Mouse (Mus musculus) heart, embryonic 11.5 days (tissue): ENCODE measurements around the gene Nrl. TPM values are rescaled to one million over a fixed set of nuclear protein-coding genes. Genes with fewer than 3 reads are reported as not detected.

Experiments
- ATAC-seq: fragments of 200-750 bp; cut with Nextera tagmentation; replicated peaks from 2 replicates; pipeline ENCODE4 v1.8.0; 2017; ENCODE audit warnings: moderate library complexity; ENCODE audit not compliant: insufficient number of reproducible peaks, low FRiP score, low TSS enrichment
- H3K27ac ChIP-seq: fragments of 300-500 bp; sonication (generic); 2 replicates; pipeline ENCODE4 v1.5.1; 2014; ENCODE audit warnings: mild to moderate bottlenecking, low read depth, low read length
- H3K27me3 ChIP-seq: fragments of 300-500 bp; sonication (generic); 2 replicates; pipeline ENCODE4 v1.6.1; 2014; ENCODE audit warnings: mild to moderate bottlenecking, low read length, mixed read lengths; ENCODE audit not compliant: control insufficient read depth, insufficient read depth
- H3K36me3 ChIP-seq: fragments of 300-500 bp; sonication (generic); 2 replicates; pipeline ENCODE4 v1.6.1; 2014; ENCODE audit warnings: mild to moderate bottlenecking, low read length, moderate library complexity, mixed read lengths; ENCODE audit not compliant: control insufficient read depth, insufficient read depth
- H3K4me1 ChIP-seq: fragments of 300-500 bp; sonication (generic); 2 replicates; pipeline ENCODE4 v1.6.1; 2014; ENCODE audit warnings: low read length; ENCODE audit not compliant: control insufficient read depth, insufficient read depth
- H3K4me2 ChIP-seq: fragments of 300-500 bp; sonication (generic); 2 replicates; pipeline ENCODE4 v1.6.1; 2014; ENCODE audit warnings: mild to moderate bottlenecking, moderate library complexity
- H3K4me3 ChIP-seq: fragments of 300-500 bp; sonication (generic); 2 replicates; pipeline ENCODE4 v1.5.1; 2014; ENCODE audit warnings: low read depth, low read length
- H3K9ac ChIP-seq: fragments of 300-500 bp; sonication (generic); 2 replicates; pipeline ENCODE4 v1.6.1; 2014; ENCODE audit warnings: mild to moderate bottlenecking, low read depth, low read length, moderate library complexity
- H3K9me3 ChIP-seq: fragments of 300-500 bp; sonication (generic); replicated peaks from 2 replicates; pipeline ENCODE4 v1.6.1; 2016; ENCODE audit warnings: low read length; ENCODE audit not compliant: control insufficient read depth
- WGBS: fragments of 180-500 bp; shearing (Covaris S2); extraction: QIAGEN DNeasy Blood & Tissue Kit; methylation state at CpG from one replicate; pipeline ENCODE4 v1.1.7; 2014; ENCODE audit not compliant: insufficient replicate concordance; 5-methylcytosine and 5-hydroxymethylcytosine counted together
- polyA plus RNA-seq: library from polyadenylated mRNA; unstranded; fragments of >200 nt; fragmentation: Nextera tagmentation; extraction: Ambion mirVana; gene quantifications from 2 replicates; pipeline ENCODE4 v1.2.1, GENCODE M21; 2014

Nrl gene
- polyA plus RNA-seq, 1 experiment from 2014 or later, result not detected

DNA sequence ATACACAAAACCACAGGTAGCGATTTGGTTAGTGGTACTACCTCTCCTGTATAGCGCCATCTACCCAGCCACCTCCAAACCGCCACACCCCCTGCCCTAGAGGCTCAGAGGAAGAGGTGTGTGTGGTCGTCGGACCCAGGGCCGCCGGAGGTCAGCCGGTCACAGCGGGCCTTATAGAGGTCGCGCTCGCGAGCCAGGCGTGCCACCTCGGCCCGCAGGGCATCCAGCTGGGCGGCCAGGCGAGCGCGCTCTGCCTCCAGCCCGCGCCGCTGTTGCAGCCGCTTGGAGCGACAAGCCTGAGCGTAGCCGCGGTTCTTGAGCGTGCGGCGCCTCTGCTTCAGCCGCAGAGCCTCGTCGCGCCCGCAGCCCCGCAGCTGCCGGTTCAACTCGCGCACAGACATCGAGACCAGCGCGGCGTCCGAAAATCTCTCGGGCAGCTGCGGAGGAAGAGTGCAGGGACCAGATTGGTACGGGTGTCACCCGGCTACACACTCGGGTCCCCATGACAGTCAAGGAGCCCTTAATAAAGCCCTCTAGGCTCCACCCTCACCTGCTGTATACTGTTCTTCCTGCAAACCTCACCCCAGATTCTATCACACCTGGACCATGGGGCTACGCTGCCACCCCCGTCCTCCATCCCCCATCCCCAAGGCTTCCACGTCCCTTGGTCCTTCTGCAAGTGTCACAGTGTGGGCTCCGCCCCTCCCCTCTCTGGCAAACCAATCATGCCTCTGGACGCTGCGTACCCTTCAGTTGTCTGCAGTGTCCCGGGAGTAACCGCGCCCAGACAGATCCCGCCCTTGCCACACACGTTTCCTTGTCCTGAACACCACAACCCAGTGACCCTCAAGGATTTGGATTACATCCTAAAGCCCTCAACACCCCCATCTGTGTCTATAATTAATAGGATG lies 4.1 kb downstream of the Nrl start:
- no peaks in the 10 kb centered on the region for H3K9me3 ChIP-seq
- H3K4me2 ChIP-seq, result peak overlapping the region; percentile 95
- under 1% methylated on average over 61 of the region's 61 CpGs for WGBS
- no peak overlapping the region for H3K27ac ChIP-seq
- H3K27me3 ChIP-seq, result peaks cover 73% of the 10 kb centered on the region
- H3K36me3 ChIP-seq, result no peaks in the 10 kb centered on the region
- no peak for ATAC-seq
- peak overlapping the region; percentile 39; the same call in 1 of the 2 replicates for H3K9ac ChIP-seq
- H3K4me1 ChIP-seq, result peaks cover 6% of the 10 kb centered on the region
- H3K4me3 ChIP-seq, result peak overlapping the region; percentile 54

GRCm38 (mm10) chr14:55519604-55520003 lies 5.2 kb downstream of the Nrl start:
- WGBS, result 51% methylated on average over 4 of the region's 4 CpGs
- H3K4me2 ChIP-seq, result no peak overlapping the region
- H3K27ac ChIP-seq, result no peak overlapping the region
- H3K27me3 ChIP-seq, result peaks cover 75% of the 10 kb centered on the region
- no peaks in the 10 kb centered on the region for H3K36me3 ChIP-seq
- ATAC-seq, result no peak
- no peak overlapping the region for H3K9ac ChIP-seq
- H3K4me1 ChIP-seq, result peaks cover 2% of the 10 kb centered on the region
- no peaks in the 10 kb centered on the region for H3K9me3 ChIP-seq
- H3K4me3 ChIP-seq, result no peak overlapping the region

DNA sequence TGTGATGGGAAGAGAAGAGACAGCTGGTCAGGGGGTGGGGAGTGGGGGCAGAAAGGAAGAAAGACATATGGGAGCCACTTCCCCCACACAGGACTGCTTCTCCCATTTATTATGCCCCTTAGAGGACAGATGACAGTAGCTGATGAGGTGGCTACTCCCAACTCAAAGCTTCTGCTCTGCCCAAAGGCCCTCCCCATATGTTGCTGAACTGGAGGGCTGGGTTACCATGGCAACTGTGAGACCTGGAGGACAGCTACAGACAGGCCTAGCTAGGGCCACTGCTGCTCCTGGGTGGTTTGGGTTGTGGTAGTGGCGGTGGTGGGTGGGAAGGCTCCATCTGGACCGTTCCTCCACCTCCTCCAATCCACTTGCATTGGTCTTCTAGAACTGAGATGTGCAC lies 5.9 kb downstream of the Nrl start:
- no peak overlapping the region for H3K4me3 ChIP-seq

GRCm38 (mm10) chr14:55515846-55516245 lies 8.9 kb downstream of the Nrl start:
- Histone ChIP-seq H3K9me3 (no peaks in the 10 kb centered on the region), H3K9ac (no peak overlapping the region), H3K4me3 (no peak overlapping the region), H3K4me1 (peaks cover 3% of the 10 kb centered on the region), H3K4me2 (no peak overlapping the region), H3K27me3 (peaks cover 63% of the 10 kb centered on the region), H3K27ac (no peak overlapping the region), H3K36me3 (no peaks in the 10 kb centered on the region)
- WGBS, result 83% methylated on average over 4 of the region's 4 CpGs
- ATAC-seq, result no peak

More for the DNA sequence above, 5.9 kb downstream of the Nrl start:
- 59% methylated on average over 2 of the region's 2 CpGs for WGBS
- no peaks in the 10 kb centered on the region for H3K9me3 ChIP-seq
- no peak overlapping the region for H3K27ac ChIP-seq
- no peaks in the 10 kb centered on the region for H3K36me3 ChIP-seq
- no peak overlapping the region for H3K4me2 ChIP-seq
- H3K4me1 ChIP-seq, result no peaks in the 10 kb centered on the region; the same call in none of the 2 replicates
- no peak overlapping the region for H3K9ac ChIP-seq
- no peak for ATAC-seq
- H3K27me3 ChIP-seq, result peaks cover 78% of the 10 kb centered on the region

DNA sequence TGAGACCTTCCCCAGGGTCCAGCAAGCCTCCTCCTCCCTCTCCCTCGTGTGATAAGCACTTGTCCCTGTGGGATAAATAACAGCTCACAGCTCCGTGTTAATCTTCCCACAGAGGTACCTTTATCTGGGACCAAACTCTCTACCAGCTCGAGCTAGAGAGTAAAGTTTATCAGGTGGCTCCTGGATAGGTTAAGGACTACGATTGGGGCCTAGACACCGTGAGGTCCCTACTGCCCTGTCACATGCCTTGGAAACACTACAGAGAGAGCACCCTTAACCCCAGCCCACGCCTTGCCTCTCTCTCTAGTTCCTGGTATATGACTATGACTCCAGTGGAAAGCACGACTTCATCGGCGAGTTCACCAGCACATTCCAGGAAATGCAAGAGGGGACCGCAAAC lies 10.9 kb downstream of the Nrl start:
- Histone ChIP-seq H3K27ac (no peak overlapping the region), H3K4me1 (peaks cover 10% of the 10 kb centered on the region), H3K4me3 (no peak overlapping the region), H3K9ac (no peak overlapping the region), H3K4me2 (no peak overlapping the region), H3K36me3 (no peaks in the 10 kb centered on the region), H3K27me3 (peaks cover 45% of the 10 kb centered on the region), H3K9me3 (no peaks in the 10 kb centered on the region)
- WGBS, result 38% methylated on average over 10 of the region's 10 CpGs
- ATAC-seq, result no peak

DNA sequence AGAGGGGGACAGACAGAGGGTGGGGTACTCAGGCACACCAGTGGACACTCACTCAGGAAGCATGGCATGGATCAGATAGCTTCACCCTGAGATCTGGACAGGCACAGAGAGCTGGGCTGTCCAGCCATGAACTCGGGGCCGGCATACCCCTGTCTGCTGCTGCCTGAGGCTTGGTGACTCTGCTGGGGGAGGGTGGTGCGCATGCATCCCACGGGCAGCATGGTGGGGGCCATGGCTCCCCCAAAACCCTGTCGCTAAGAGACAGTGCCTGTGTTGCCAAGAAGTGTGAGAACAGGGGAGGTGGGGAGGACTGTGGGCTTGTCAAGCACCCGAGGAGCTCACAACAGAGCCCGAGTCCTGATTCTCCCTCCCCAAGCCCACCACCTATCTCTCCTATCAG lies 13.7 kb downstream of the Nrl start:
- Histone ChIP-seq H3K4me1 (peaks cover 10% of the 10 kb centered on the region), H3K9me3 (no peaks in the 10 kb centered on the region), H3K9ac (no peak overlapping the region), H3K4me2 (no peak overlapping the region; the same call in 1 of the 2 replicates), H3K4me3 (no peak overlapping the region), H3K27me3 (peaks cover 21% of the 10 kb centered on the region), H3K27ac (no peak overlapping the region), H3K36me3 (no peaks in the 10 kb centered on the region)
- 46% methylated on average over 7 of the region's 7 CpGs for WGBS
- ATAC-seq, result no peak

GRCm38 (mm10) chr14:55510125-55510731 lies 14.6 kb downstream of the Nrl start, which contains the start of gene Cpne6:
Gene Cpne6, plus strand, starts transcription at chr14:55510445.
- no peak; the same call in 1 of the 2 replicates for ATAC-seq
- Histone ChIP-seq H3K4me1 (peaks cover 10% of the 10 kb centered on the region), H3K9me3 (no peaks in the 10 kb centered on the region), H3K27ac (no peak within 1 kb of the TSS), H3K27me3 (peaks cover 16% of the 10 kb centered on the region), H3K4me3 (no peak within 1 kb of the TSS), H3K36me3 (no peaks in the 10 kb centered on the region), H3K4me2 (peak within 1 kb of the TSS; percentile 19), H3K9ac (no peak within 1 kb of the TSS)
- WGBS, result 58% methylated on average over 22 of the region's 22 CpGs

GRCm38 (mm10) chr14:55509540-55509939 lies 15.2 kb downstream of the Nrl start:
- Histone ChIP-seq H3K27me3 (peaks cover 16% of the 10 kb centered on the region), H3K4me2 (no peak overlapping the region), H3K4me3 (no peak overlapping the region), H3K4me1 (peaks cover 10% of the 10 kb centered on the region), H3K27ac (no peak overlapping the region), H3K9me3 (no peaks in the 10 kb centered on the region), H3K36me3 (no peaks in the 10 kb centered on the region), H3K9ac (no peak overlapping the region)
- WGBS, result 85% methylated on average over 10 of the region's 10 CpGs
- no peak for ATAC-seq
